Mouse (Mus musculus) erythroblast, embryonic 14.5 days (primary cell): Measurements from ENCODE around the gene Abtb2. TPM values are rescaled to one million over a fixed set of nuclear protein-coding genes. Genes with fewer than 3 reads are reported as not detected.

ENCODE experiments used
- H3K27me3 ChIP-seq: 2 replicates; pipeline ENCODE4 v1.6.1; 2012; ENCODE audit warnings: inconsistent platforms; ENCODE audit not compliant: control insufficient read depth
- H3K36me3 ChIP-seq: 2 replicates; pipeline ENCODE4 v1.6.1; 2012; ENCODE audit warnings: mild to moderate bottlenecking, inconsistent platforms; ENCODE audit not compliant: control insufficient read depth
- H3K4me1 ChIP-seq: 2 replicates; pipeline ENCODE4 v1.6.1; 2012; ENCODE audit warnings: inconsistent platforms; ENCODE audit not compliant: control insufficient read depth
- H3K4me3 ChIP-seq: replicated peaks from 2 replicates; pipeline ENCODE3; 2012; ENCODE audit warnings: moderate library complexity, mild to moderate bottlenecking, inconsistent platforms
- H3K9me3 ChIP-seq: 2 replicates; pipeline ENCODE4 v1.6.1; 2012; ENCODE audit warnings: low read length, inconsistent platforms, mixed read lengths; ENCODE audit not compliant: control insufficient read depth
- GATA1 ChIP-seq: IDR thresholded peaks from 2 replicates; pipeline ENCODE4 v1.6.1; 2012; ENCODE audit warnings: low read length, inconsistent platforms, mixed read lengths
- TAL1 ChIP-seq: IDR thresholded peaks from 3 replicates; pipeline ENCODE4 v1.6.1; 2012; ENCODE audit warnings: low read length, inconsistent platforms, mixed read lengths
- polyA plus RNA-seq: library from polyadenylated mRNA; stranded (reverse); fragments of >175 nt; gene quantifications from 2 replicates; pipeline ENCODE4 v1.2.3, GENCODE M21; 2012

The Abtb2 gene
- polyA plus RNA-seq, 1 experiment, result 0.12 TPM

- H3K4me1 ChIP-seq, result peaks cover 35% of the 10 kb centered on the region
- no peak for TF ChIP-seq TAL1
- no peak for TF ChIP-seq GATA1
- H3K4me3 ChIP-seq, result no peak overlapping the region
- H3K9me3 ChIP-seq, result no peaks in the 10 kb centered on the region
- no peaks in the 10 kb centered on the region for H3K36me3 ChIP-seq
- no peaks in the 10 kb centered on the region for H3K27me3 ChIP-seq
Observed at GRCm38 (mm10) chr2:103603869-103604268, 37.8 kb downstream of the Abtb2 start.

GRCm38 (mm10) chr2:103605805-103606498, 39.8 kb downstream of the Abtb2 start:
- no peaks in the 10 kb centered on the region for H3K9me3 ChIP-seq
- H3K36me3 ChIP-seq, result no peaks in the 10 kb centered on the region
- H3K27me3 ChIP-seq, result no peaks in the 10 kb centered on the region
- no peak for TF ChIP-seq GATA1
- TF ChIP-seq TAL1, result no peak
- peaks cover 22% of the 10 kb centered on the region for H3K4me1 ChIP-seq
- H3K4me3 ChIP-seq, result no peak overlapping the region

GRCm38 (mm10) chr2:103607926-103608325, 41.8 kb downstream of the Abtb2 start:
- Histone ChIP-seq H3K27me3 (no peaks in the 10 kb centered on the region), H3K36me3 (no peaks in the 10 kb centered on the region), H3K9me3 (no peaks in the 10 kb centered on the region), H3K4me1 (peaks cover 16% of the 10 kb centered on the region), H3K4me3 (no peak overlapping the region)
- TF ChIP-seq TAL1 (no peak), GATA1 (no peak)

GRCm38 (mm10) chr2:103608947-103609346, 42.8 kb downstream of the Abtb2 start:
- H3K36me3 ChIP-seq, result no peaks in the 10 kb centered on the region
- no peaks in the 10 kb centered on the region; the same call in 1 of the 2 replicates for H3K27me3 ChIP-seq
- TF ChIP-seq TAL1 (no peak), GATA1 (no peak)
- peaks cover 6% of the 10 kb centered on the region for H3K4me1 ChIP-seq
- H3K4me3 ChIP-seq, result no peak overlapping the region
- H3K9me3 ChIP-seq, result no peaks in the 10 kb centered on the region

GRCm38 (mm10) chr2:103609499-103609898, 43.4 kb downstream of the Abtb2 start:
- H3K36me3 ChIP-seq, result no peaks in the 10 kb centered on the region
- no peaks in the 10 kb centered on the region for H3K9me3 ChIP-seq

GRCm38 (mm10) chr2:103610831-103611535, 44.9 kb downstream of the Abtb2 start:
- Histone ChIP-seq H3K4me3 (no peak overlapping the region), H3K9me3 (no peaks in the 10 kb centered on the region), H3K27me3 (no peaks in the 10 kb centered on the region; the same call in 1 of the 2 replicates), H3K36me3 (no peaks in the 10 kb centered on the region), H3K4me1 (no peaks in the 10 kb centered on the region)
- TF ChIP-seq GATA1 (no peak), TAL1 (no peak)

More at GRCm38 (mm10) chr2:103609499-103609898, 43.4 kb downstream of the Abtb2 start:
- TF ChIP-seq TAL1 (no peak), GATA1 (no peak)
- Histone ChIP-seq H3K27me3 (no peaks in the 10 kb centered on the region; the same call in 1 of the 2 replicates), H3K4me1 (peaks cover 2% of the 10 kb centered on the region; the same call in 1 of the 2 replicates), H3K4me3 (no peak overlapping the region)

- Histone ChIP-seq H3K36me3 (no peaks in the 10 kb centered on the region), H3K4me3 (no peak overlapping the region), H3K9me3 (no peaks in the 10 kb centered on the region), H3K4me1 (no peaks in the 10 kb centered on the region), H3K27me3 (no peaks in the 10 kb centered on the region; the same call in 1 of the 2 replicates)
- TF ChIP-seq GATA1 (no peak), TAL1 (no peak)
Observed at GRCm38 (mm10) chr2:103613865-103614264, 47.8 kb downstream of the Abtb2 start.

GRCm38 (mm10) chr2:103615028-103615427, 48.9 kb downstream of the Abtb2 start:
- no peaks in the 10 kb centered on the region for H3K9me3 ChIP-seq
- no peak for TF ChIP-seq GATA1
- TF ChIP-seq TAL1, result no peak
- no peaks in the 10 kb centered on the region for H3K36me3 ChIP-seq
- H3K27me3 ChIP-seq, result no peaks in the 10 kb centered on the region; the same call in 1 of the 2 replicates
- H3K4me3 ChIP-seq, result no peak overlapping the region
- no peaks in the 10 kb centered on the region for H3K4me1 ChIP-seq

GRCm38 (mm10) chr2:103618407-103618806, 52.3 kb downstream of the Abtb2 start:
- H3K27me3 ChIP-seq, result peaks cover 5% of the 10 kb centered on the region; the same call in 1 of the 2 replicates
- no peak overlapping the region for H3K4me3 ChIP-seq
- no peaks in the 10 kb centered on the region for H3K36me3 ChIP-seq
- TF ChIP-seq GATA1, result no peak
- no peak for TF ChIP-seq TAL1
- no peaks in the 10 kb centered on the region for H3K9me3 ChIP-seq
- H3K4me1 ChIP-seq, result no peaks in the 10 kb centered on the region
